Mouse (Mus musculus): Measurements from ENCODE around the gene Oas1d. TPM values are rescaled to one million over a fixed set of nuclear protein-coding genes. Genes with fewer than 3 reads are reported as not detected.

The Oas1d gene
- total RNA-seq, 1 experiment from 2014 or later: not detected

Other genes starting within 250 kb of the Oas1d start
- 7.3 and 8.0 TPM in 2 replicates for gene Dtx1, start 202.6 kb upstream of the Oas1d start, total RNA-seq (2021)
- gene Oas2, start 164.7 kb upstream of the Oas1d start, total RNA-seq (2021): 0.08 and 0.30 TPM in 2 replicates
- 0.22 and 0.41 TPM in 2 replicates for gene Oas3, start 136.9 kb upstream of the Oas1d start, total RNA-seq (2021)
- gene Oas1e, start 119.0 kb upstream of the Oas1d start, total RNA-seq (2021): not detected in 2 replicates
- 0.89 and 1.8 TPM in 2 replicates for gene Oas1c, start 102.0 kb upstream of the Oas1d start, total RNA-seq (2021)
- gene Oas1f, start 67.2 kb upstream of the Oas1d start, total RNA-seq (2021): not detected in 2 replicates
- not detected in 2 replicates for gene Oas1h, start 53.1 kb upstream of the Oas1d start, total RNA-seq (2021)
- not detected in 2 replicates for gene Oas1g, start 26.9 kb upstream of the Oas1d start, total RNA-seq (2021)
- 0.52 and 1.0 TPM in 2 replicates for gene Oas1a, start 7.0 kb upstream of the Oas1d start, total RNA-seq (2021)
- gene Rph3a, start 95.6 kb downstream of the Oas1d start, total RNA-seq (2021): 2.7 and 3.0 TPM in 2 replicates

All from adrenal gland, postnatal 14 days (tissue).